Mouse (Mus musculus) megakaryocyte, embryonic 14.5 days (primary cell): ENCODE measurements at regions not wholly inside any gene's neighbourhood (a gene's known extent, or its start where the extent isn't known, plus 50 kb on each side); places are given as distances from the start of the nearest gene placed in this dataset.

ENCODE experiments used
- H3K27me3 ChIP-seq: replicated peaks from 2 replicates; pipeline ENCODE3; 2012; ENCODE audit warnings: inconsistent platforms
- H3K36me3 ChIP-seq: replicated peaks from 2 replicates; pipeline ENCODE3; 2012; ENCODE audit warnings: low read length, inconsistent platforms, mixed read lengths
- H3K4me1 ChIP-seq: 2 replicates; pipeline ENCODE4 v1.6.1; 2012; ENCODE audit warnings: inconsistent platforms
- H3K4me3 ChIP-seq: replicated peaks from 2 replicates; pipeline ENCODE3; 2012; ENCODE audit warnings: moderate library complexity, mild to moderate bottlenecking, inconsistent platforms
- H3K9me3 ChIP-seq: 2 replicates; pipeline ENCODE4 v1.6.1; 2012; ENCODE audit warnings: inconsistent platforms
- FLI1 ChIP-seq: IDR thresholded peaks from 2 replicates; pipeline ENCODE4 v1.6.1; 2012; ENCODE audit warnings: low read length, inconsistent platforms, mixed read lengths
- GATA1 ChIP-seq: IDR thresholded peaks from 3 replicates; pipeline ENCODE4 v1.6.1; 2012; ENCODE audit warnings: mixed read lengths, low read length, inconsistent platforms, borderline replicate concordance

- H3K9me3 ChIP-seq = peaks cover 13% of the 10 kb centered on the region
- no peak overlapping the region for H3K4me3 ChIP-seq
- peaks cover 3% of the 10 kb centered on the region for H3K27me3 ChIP-seq
- H3K4me1 ChIP-seq = peaks cover 52% of the 10 kb centered on the region
- TF ChIP-seq GATA1 (no peak), FLI1 (no peak)
- H3K36me3 ChIP-seq = no peaks in the 10 kb centered on the region
These were observed 249.5 kb downstream of the Gm49356 start for GRCm38 (mm10) chr15:59138393-59139107.

GRCm38 (mm10) chr15:59141621-59142020 is 252.5 kb downstream of the Gm49356 start:
- Histone ChIP-seq H3K9me3 (peaks cover 3% of the 10 kb centered on the region), H3K27me3 (peaks cover 3% of the 10 kb centered on the region), H3K4me3 (no peak overlapping the region), H3K36me3 (no peaks in the 10 kb centered on the region), H3K4me1 (peaks cover 57% of the 10 kb centered on the region)
- no peak for TF ChIP-seq GATA1
- no peak for TF ChIP-seq FLI1

DNA sequence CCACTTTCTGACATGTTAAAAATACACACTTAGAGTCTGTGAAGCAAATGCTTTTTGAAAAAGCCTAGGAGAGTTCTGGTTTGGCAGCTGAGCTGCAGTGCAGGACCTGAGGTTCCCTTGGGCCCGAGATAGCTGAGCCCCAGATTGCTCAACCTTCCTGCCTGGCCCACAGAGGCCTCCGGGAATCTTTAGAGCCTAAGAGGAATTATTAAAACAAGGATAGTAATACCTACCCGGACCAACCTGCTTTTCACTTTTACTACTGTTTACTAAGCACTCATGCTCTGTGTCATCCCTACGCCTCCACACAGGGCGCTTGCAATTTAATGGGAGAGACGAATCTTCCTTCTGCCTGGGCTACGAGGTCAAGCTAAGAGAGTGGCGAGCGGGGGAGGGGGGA is 253.4 kb downstream of the Gm49356 start:
- peaks cover 3% of the 10 kb centered on the region; the same call in 1 of the 2 replicates for H3K9me3 ChIP-seq
- H3K27me3 ChIP-seq = peaks cover 3% of the 10 kb centered on the region
- peaks cover 54% of the 10 kb centered on the region for H3K4me1 ChIP-seq
- H3K4me3 ChIP-seq = no peak overlapping the region
- H3K36me3 ChIP-seq = no peaks in the 10 kb centered on the region
- TF ChIP-seq FLI1 (no peak), GATA1 (no peak)

DNA sequence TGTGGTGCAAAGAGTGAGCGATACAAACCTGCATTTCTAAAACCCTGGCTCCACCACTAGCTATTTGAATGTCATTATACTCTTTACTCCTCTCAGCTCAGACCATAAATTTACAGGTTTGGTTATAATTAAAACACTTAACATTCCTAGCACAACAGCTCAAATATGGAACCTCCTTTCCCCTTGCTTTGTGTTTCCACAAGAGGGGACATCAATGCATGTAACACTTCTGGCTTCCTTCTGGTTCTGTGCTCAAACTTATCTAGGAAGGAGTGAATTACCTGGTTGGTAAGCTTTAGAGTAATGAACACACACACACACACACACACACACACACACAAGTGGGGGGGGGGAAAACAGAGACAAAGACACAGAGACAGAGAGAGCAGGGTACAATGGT is 254.8 kb downstream of the Gm49356 start:
- peaks cover 3% of the 10 kb centered on the region; the same call in 1 of the 2 replicates for H3K9me3 ChIP-seq
- TF ChIP-seq GATA1 (no peak), FLI1 (no peak)
- no peak overlapping the region for H3K4me3 ChIP-seq
- peaks cover 51% of the 10 kb centered on the region for H3K4me1 ChIP-seq
- H3K36me3 ChIP-seq = no peaks in the 10 kb centered on the region
- H3K27me3 ChIP-seq = peaks cover 3% of the 10 kb centered on the region

- Histone ChIP-seq H3K36me3 (no peaks in the 10 kb centered on the region), H3K9me3 (peaks cover 3% of the 10 kb centered on the region; the same call in 1 of the 2 replicates), H3K4me1 (peaks cover 45% of the 10 kb centered on the region), H3K4me3 (peak overlapping the region; percentile 83), H3K27me3 (no peaks in the 10 kb centered on the region)
- TF ChIP-seq GATA1 (no peak), FLI1 (no peak)
These were observed 256.6 kb downstream of the Gm49356 start for GRCm38 (mm10) chr15:59145679-59146078.

DNA sequence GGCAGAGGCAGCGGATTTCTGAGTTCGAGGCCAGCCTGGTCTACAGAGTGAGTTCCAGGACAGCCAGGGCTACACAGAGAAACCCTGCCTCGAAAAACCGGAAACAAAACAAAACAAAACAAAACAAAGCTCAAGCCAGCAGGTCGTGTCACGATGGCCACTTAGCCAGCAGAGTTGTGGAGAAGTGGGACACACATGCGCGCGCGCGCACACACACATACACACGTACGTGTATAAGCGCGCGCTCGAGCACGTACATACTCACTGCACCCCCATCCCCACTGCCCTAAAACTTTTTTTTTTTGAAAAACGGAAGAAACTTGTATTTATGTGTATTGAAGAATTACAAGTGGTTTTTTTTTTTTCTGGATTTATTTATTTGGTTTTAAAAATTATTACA is 257.0 kb downstream of the Gm49356 start:
- no peak overlapping the region for H3K4me3 ChIP-seq
- no peak for TF ChIP-seq FLI1
- TF ChIP-seq GATA1 = no peak
- H3K4me1 ChIP-seq = peaks cover 40% of the 10 kb centered on the region
- H3K36me3 ChIP-seq = no peaks in the 10 kb centered on the region
- no peaks in the 10 kb centered on the region for H3K27me3 ChIP-seq
- H3K9me3 ChIP-seq = peaks cover 3% of the 10 kb centered on the region; the same call in 1 of the 2 replicates

GRCm38 (mm10) chr15:59146586-59147085 is 257.5 kb downstream of the Gm49356 start:
- Histone ChIP-seq H3K36me3 (no peaks in the 10 kb centered on the region), H3K27me3 (no peaks in the 10 kb centered on the region), H3K4me3 (no peak overlapping the region), H3K9me3 (peaks cover 3% of the 10 kb centered on the region; the same call in 1 of the 2 replicates), H3K4me1 (peaks cover 40% of the 10 kb centered on the region)
- TF ChIP-seq GATA1 = no peak
- no peak for TF ChIP-seq FLI1

DNA sequence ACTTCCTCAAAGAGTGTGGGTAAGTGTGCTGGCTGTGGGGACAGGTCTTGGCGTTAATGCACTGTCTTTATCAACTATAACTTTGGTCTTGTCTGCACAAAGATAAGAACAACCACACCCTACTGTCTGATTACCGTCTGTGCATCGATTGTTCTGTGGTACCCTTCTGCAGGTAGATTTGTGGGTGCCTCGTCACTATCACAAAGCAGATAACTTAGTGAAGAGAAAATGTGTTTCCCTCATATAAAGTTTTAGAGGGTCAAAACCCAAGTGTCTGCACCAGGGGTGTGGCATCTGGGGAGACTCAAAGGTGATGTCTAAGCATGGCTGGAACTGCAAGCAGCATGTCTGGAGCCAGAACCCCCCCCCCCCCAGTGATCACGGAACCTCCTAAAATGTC is 259.4 kb downstream of the Gm49356 start:
- no peaks in the 10 kb centered on the region for H3K9me3 ChIP-seq
- H3K36me3 ChIP-seq = no peaks in the 10 kb centered on the region
- TF ChIP-seq FLI1 (no peak), GATA1 (no peak)
- no peaks in the 10 kb centered on the region for H3K27me3 ChIP-seq
- no peak overlapping the region for H3K4me3 ChIP-seq
- H3K4me1 ChIP-seq = peaks cover 36% of the 10 kb centered on the region

DNA sequence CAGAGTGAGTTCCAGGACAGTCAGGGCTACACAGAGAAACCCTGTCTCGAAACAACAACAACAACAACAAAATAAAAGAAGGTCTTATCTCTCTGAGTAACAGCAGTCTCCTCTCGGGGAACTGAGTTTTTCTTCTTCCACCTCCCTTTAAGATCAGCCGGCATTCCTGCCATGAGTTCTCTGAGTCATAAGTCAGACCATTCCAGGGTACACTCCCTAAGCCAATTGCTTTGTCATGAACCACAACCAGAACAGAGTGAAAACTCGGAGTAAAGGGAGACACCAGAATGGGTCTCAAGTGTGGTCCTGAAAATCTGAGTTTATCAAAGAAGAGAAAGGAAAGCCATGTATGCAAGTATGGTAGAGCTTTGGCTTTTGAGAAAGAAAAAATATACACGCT is 262.4 kb downstream of the Gm49356 start:
- TF ChIP-seq FLI1 = no peak
- no peak for TF ChIP-seq GATA1
- peaks cover 43% of the 10 kb centered on the region for H3K4me1 ChIP-seq

GRCm38 (mm10) chr15:59152786-59153388 is 263.8 kb downstream of the Gm49356 start:
- no peaks in the 10 kb centered on the region for H3K36me3 ChIP-seq
- no peak overlapping the region for H3K4me3 ChIP-seq
- H3K4me1 ChIP-seq = peaks cover 31% of the 10 kb centered on the region
- H3K9me3 ChIP-seq = no peaks in the 10 kb centered on the region
- TF ChIP-seq GATA1 (no peak), FLI1 (no peak)
- H3K27me3 ChIP-seq = peaks cover 24% of the 10 kb centered on the region

More for the DNA sequence above, 262.4 kb downstream of the Gm49356 start:
- Histone ChIP-seq H3K4me3 (no peak overlapping the region), H3K36me3 (no peaks in the 10 kb centered on the region), H3K9me3 (no peaks in the 10 kb centered on the region), H3K27me3 (peaks cover 17% of the 10 kb centered on the region)
